Mouse (Mus musculus): Measurements from ENCODE around the gene Tdpoz2. TPM values are rescaled to one million over a fixed set of nuclear protein-coding genes. Genes with fewer than 3 reads are reported as not detected.

Tdpoz2 gene
- not detected for polyA plus RNA-seq (2014; fragmentation: Illumina TruSeq; extraction: RNeasy Lipid Tissue Mini Kit (QIAGEN cat#74804); ENCODE audit: low read depth, low replicate concordance)

DNA sequence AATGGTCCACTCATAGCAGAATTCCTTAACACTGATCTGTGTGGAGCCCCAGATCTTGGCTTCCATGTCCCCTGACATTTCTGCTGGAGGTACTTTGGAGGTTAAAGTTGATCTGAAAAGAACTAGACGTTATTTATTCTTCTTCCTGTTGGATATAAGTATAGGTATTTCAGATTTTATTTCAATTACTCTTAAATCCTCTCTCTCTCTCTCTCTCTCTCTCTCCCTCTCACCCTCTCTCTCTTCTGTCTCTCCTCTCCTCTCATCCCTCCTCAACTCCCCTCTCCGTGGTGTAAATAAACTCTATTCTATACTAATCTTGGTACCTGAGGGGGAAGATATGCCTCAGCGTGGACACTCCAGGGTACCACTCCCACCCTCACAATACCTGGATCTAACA is at the start of gene Tdpoz2:
Gene Tdpoz2 (minus strand): TSS at position 101 of the 400 bp plus-strand sequence.

GRCm38 (mm10) chr3:93692970-93693369 is 40.5 kb upstream of the Tdpoz2 start, which contains the start of gene Gm37596:
Gene Gm37596 (minus strand): TSS chr3:93693070.

DNA sequence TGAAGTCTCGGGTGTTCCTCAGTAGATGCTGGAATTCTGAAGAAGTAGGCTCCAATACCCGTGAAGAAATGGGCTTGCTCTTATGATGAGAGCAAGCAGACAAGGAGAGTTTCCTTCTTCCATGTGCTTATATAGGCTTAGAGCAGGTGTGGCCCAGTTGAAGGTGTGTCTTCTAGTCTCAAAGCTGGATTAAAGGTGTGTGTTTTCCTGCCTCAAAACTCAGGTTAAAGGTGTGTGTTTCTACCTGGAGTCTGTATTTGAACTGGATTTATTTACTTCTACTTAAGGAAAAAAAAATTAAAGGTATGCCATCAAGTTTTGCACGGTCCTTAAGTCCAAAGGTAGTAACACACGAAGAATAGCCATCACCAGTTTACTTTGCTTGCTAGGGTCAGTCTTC is 23.7 kb upstream of the Tdpoz2 start, which contains the start of gene Tdpoz1:
Gene Tdpoz1 (minus strand): TSS at position 101 of the 400 bp plus-strand sequence.

Other genes with a start within 250 kb of the Tdpoz2 start
- 0.84 TPM for gene Tchh, start 210.4 kb downstream of the Tdpoz2 start, polyA plus RNA-seq (2014; fragmentation: Illumina TruSeq; extraction: RNeasy Lipid Tissue Mini Kit (QIAGEN cat#74804); ENCODE audit: low read depth, low replicate concordance)
- not detected for gene Tchhl1, start 183.9 kb downstream of the Tdpoz2 start, polyA plus RNA-seq (2014; fragmentation: Illumina TruSeq; extraction: RNeasy Lipid Tissue Mini Kit (QIAGEN cat#74804); ENCODE audit: low read depth, low replicate concordance)
- 31.3 TPM for gene S100a11, start 132.2 kb downstream of the Tdpoz2 start, polyA plus RNA-seq (2014; fragmentation: Illumina TruSeq; extraction: RNeasy Lipid Tissue Mini Kit (QIAGEN cat#74804); ENCODE audit: low read depth, low replicate concordance)
- gene S100a10, start 97.6 kb downstream of the Tdpoz2 start, polyA plus RNA-seq (2014; fragmentation: Illumina TruSeq; extraction: RNeasy Lipid Tissue Mini Kit (QIAGEN cat#74804); ENCODE audit: low read depth, low replicate concordance) = 8.2 TPM
- gene Tdpoz1, start 23.6 kb upstream of the Tdpoz2 start, polyA plus RNA-seq (2014; fragmentation: Illumina TruSeq; extraction: RNeasy Lipid Tissue Mini Kit (QIAGEN cat#74804); ENCODE audit: low read depth, low replicate concordance) = not detected
- gene Gm37596, start 40.4 kb upstream of the Tdpoz2 start, polyA plus RNA-seq (2014; fragmentation: Illumina TruSeq; extraction: RNeasy Lipid Tissue Mini Kit (QIAGEN cat#74804); ENCODE audit: low read depth, low replicate concordance) = not detected
- gene Gm5773, start 120.3 kb upstream of the Tdpoz2 start, polyA plus RNA-seq (2014; fragmentation: Illumina TruSeq; extraction: RNeasy Lipid Tissue Mini Kit (QIAGEN cat#74804); ENCODE audit: low read depth, low replicate concordance) = not detected
- not detected for gene Tdpoz4, start 143.7 kb upstream of the Tdpoz2 start, polyA plus RNA-seq (2014; fragmentation: Illumina TruSeq; extraction: RNeasy Lipid Tissue Mini Kit (QIAGEN cat#74804); ENCODE audit: low read depth, low replicate concordance)
- gene Tdpoz3, start 173.3 kb upstream of the Tdpoz2 start, polyA plus RNA-seq (2014; fragmentation: Illumina TruSeq; extraction: RNeasy Lipid Tissue Mini Kit (QIAGEN cat#74804); ENCODE audit: low read depth, low replicate concordance) = not detected

Data from testis, adult 10 weeks (tissue).